Mouse (Mus musculus) limb, embryonic 10.5 days (tissue): ENCODE results near the gene Slc37a1. TPM values are rescaled to one million over a fixed set of nuclear protein-coding genes. Genes with fewer than 3 reads are reported as not detected.
A peak's percentile ranks its signal among the peaks of the same experiment; 100 is the strongest.

Experiments used
- DNase-seq: peaks from one replicate; pipeline ENCODE4 v3.0.0-alpha.2; 2017; ENCODE audit warnings: low spot score
- H3K27ac ChIP-seq: fragments of 300-500 bp; sonication (generic); 2 replicates; pipeline ENCODE4 v1.5.1; 2016; ENCODE audit warnings: mild to moderate bottlenecking
- H3K27me3 ChIP-seq: fragments of 300-500 bp; sonication (generic); 2 replicates; pipeline ENCODE4 v1.6.1; 2016; ENCODE audit warnings: low read depth, mild to moderate bottlenecking; ENCODE audit not compliant: poor library complexity, severe bottlenecking
- H3K36me3 ChIP-seq: fragments of 300-500 bp; sonication (generic); 2 replicates; pipeline ENCODE4 v1.6.1; 2016; ENCODE audit warnings: mild to moderate bottlenecking, moderate library complexity
- H3K4me1 ChIP-seq: fragments of 300-500 bp; sonication (generic); 2 replicates; pipeline ENCODE4 v1.6.1; 2016
- H3K4me3 ChIP-seq: fragments of 300-500 bp; sonication (generic); 2 replicates; pipeline ENCODE4 v1.5.1; 2016; ENCODE audit warnings: mild to moderate bottlenecking, moderate library complexity
- H3K9me3 ChIP-seq: fragments of 300-500 bp; sonication (generic); replicated peaks from 2 replicates; pipeline ENCODE4 v1.6.1; 2016; ENCODE audit warnings: mild to moderate bottlenecking
- WGBS: fragments of 180-500 bp; shearing (Covaris S2); methylation state at CpG from one replicate; pipeline ENCODE4 v1.1.7; 2016; 5-methylcytosine and 5-hydroxymethylcytosine counted together
- polyA plus RNA-seq: library from polyadenylated mRNA; unstranded; fragments of >200 nt; fragmentation: Nextera tagmentation; extraction: Ambion mirVana; gene quantifications from 2 replicates; pipeline ENCODE4 v1.2.1, GENCODE M21; 2016

Gene Slc37a1
- polyA plus RNA-seq, 1 experiment from 2014 or later = 4.1 TPM

GRCm38 (mm10) chr17:31386766-31387275 lies 100.2 kb downstream of the Slc37a1 start:
- WGBS = 9% methylated on average over 7 of the region's 7 CpGs
- Histone ChIP-seq H3K9me3 (no peaks in the 10 kb centered on the region), H3K4me3 (peak overlapping the region; percentile 84), H3K27me3 (peaks cover 46% of the 10 kb centered on the region), H3K4me1 (peaks cover 66% of the 10 kb centered on the region), H3K36me3 (no peaks in the 10 kb centered on the region), H3K27ac (peak overlapping the region; percentile 89)
- no peak for DNase-seq

GRCm38 (mm10) chr17:31389432-31390050 lies 102.9 kb downstream of the Slc37a1 start:
- H3K27ac ChIP-seq = no peak overlapping the region
- H3K4me3 ChIP-seq = no peak overlapping the region
- DNase-seq = no peak
- H3K36me3 ChIP-seq = peaks cover 4% of the 10 kb centered on the region; the same call in 1 of the 2 replicates
- H3K27me3 ChIP-seq = peaks cover 29% of the 10 kb centered on the region
- H3K4me1 ChIP-seq = peaks cover 78% of the 10 kb centered on the region
- 90% methylated on average over 3 of the region's 3 CpGs for WGBS
- no peaks in the 10 kb centered on the region for H3K9me3 ChIP-seq

GRCm38 (mm10) chr17:31391462-31391861 lies 104.9 kb downstream of the Slc37a1 start:
- Histone ChIP-seq H3K36me3 (peaks cover 6% of the 10 kb centered on the region; the same call in 1 of the 2 replicates), H3K9me3 (no peaks in the 10 kb centered on the region), H3K27me3 (peaks cover 29% of the 10 kb centered on the region), H3K27ac (peak overlapping the region; percentile 36; the same call in 1 of the 2 replicates), H3K4me1 (peaks cover 61% of the 10 kb centered on the region), H3K4me3 (no peak overlapping the region)
- 49% methylated on average over 3 of the region's 3 CpGs for WGBS
- peak; percentile 58 for DNase-seq

GRCm38 (mm10) chr17:31392041-31392440 lies 105.4 kb downstream of the Slc37a1 start:
- 79% methylated on average over 5 of the region's 5 CpGs for WGBS
- DNase-seq = no peak
- no peaks in the 10 kb centered on the region for H3K9me3 ChIP-seq

GRCm38 (mm10) chr17:31393811-31394210 lies 107.2 kb downstream of the Slc37a1 start:
- peaks cover 38% of the 10 kb centered on the region for H3K4me1 ChIP-seq
- H3K27ac ChIP-seq = no peak overlapping the region
- H3K9me3 ChIP-seq = no peaks in the 10 kb centered on the region
- H3K4me3 ChIP-seq = no peak overlapping the region
- peaks cover 6% of the 10 kb centered on the region; the same call in 1 of the 2 replicates for H3K36me3 ChIP-seq
- DNase-seq = no peak
- H3K27me3 ChIP-seq = peaks cover 6% of the 10 kb centered on the region; the same call in 1 of the 2 replicates
- 76% methylated on average over 2 of the region's 2 CpGs for WGBS

More at GRCm38 (mm10) chr17:31392041-31392440, 105.4 kb downstream of the Slc37a1 start:
- 0 out of 2 replicates have a peak overlapping the region, but pooled peaks have one; percentile 25 for H3K27ac ChIP-seq
- peaks cover 24% of the 10 kb centered on the region for H3K27me3 ChIP-seq
- H3K4me3 ChIP-seq = no peak overlapping the region
- H3K4me1 ChIP-seq = peaks cover 56% of the 10 kb centered on the region
- peaks cover 6% of the 10 kb centered on the region; the same call in 1 of the 2 replicates for H3K36me3 ChIP-seq

- WGBS = 90% methylated on average over 6 of the region's 6 CpGs
- no peak for DNase-seq
- no peak overlapping the region for H3K27ac ChIP-seq
Measured at GRCm38 (mm10) chr17:31400294-31400693, 113.7 kb downstream of the Slc37a1 start.

More at GRCm38 (mm10) chr17:31400294-31400693, 113.7 kb downstream of the Slc37a1 start:
- Histone ChIP-seq H3K9me3 (no peaks in the 10 kb centered on the region), H3K27me3 (no peaks in the 10 kb centered on the region), H3K4me1 (peaks cover 28% of the 10 kb centered on the region), H3K4me3 (no peak overlapping the region), H3K36me3 (peaks cover 10% of the 10 kb centered on the region; the same call in 1 of the 2 replicates)

Other genes starting within 250 kb of the Slc37a1 start
- 4.1 and 5.0 TPM in 2 replicates for gene Abcg1, start 229.1 kb upstream of the Slc37a1 start, polyA plus RNA-seq
- not detected in 2 replicates for gene Tff3, start 157.1 kb upstream of the Slc37a1 start, polyA plus RNA-seq
- not detected in 2 replicates for gene Tff2, start 142.5 kb upstream of the Slc37a1 start, polyA plus RNA-seq
- not detected in 2 replicates for gene Tff1, start 121.5 kb upstream of the Slc37a1 start, polyA plus RNA-seq
- gene Tmprss3, start 87.8 kb upstream of the Slc37a1 start, polyA plus RNA-seq = not detected in 2 replicates
- gene Ubash3a, start 78.9 kb upstream of the Slc37a1 start, polyA plus RNA-seq = 0.33 and 0.74 TPM in 2 replicates
- gene Rsph1, start 9.4 kb upstream of the Slc37a1 start, polyA plus RNA-seq = 0.62 and 0.90 TPM in 2 replicates
- gene Pde9a, start 99.4 kb downstream of the Slc37a1 start, polyA plus RNA-seq = 20.4 and 27.2 TPM in 2 replicates
- 69.5 and 73.2 TPM in 2 replicates for gene Wdr4, start 233.2 kb downstream of the Slc37a1 start, polyA plus RNA-seq
- gene Ndufv3, start 233.3 kb downstream of the Slc37a1 start, polyA plus RNA-seq = 201 and 213 TPM in 2 replicates